Mouse (Mus musculus) embryo, embryonic 11 days (tissue): ENCODE data around the gene Arl3.

Experiments
- DNase-seq: peaks from one replicate; pipeline ENCODE4 v3.0.0-alpha.2; 2015

Gene Arl3

GRCm38 (mm10) chr19:46572951-46573937 lies at the start of gene Arl3, which contains the start of gene Sfxn2:
TSS of gene Arl3 (minus strand) at chr19:46573198.
TSS of gene Sfxn2 (plus strand) at chr19:46573365.
- peak; percentile 98 for DNase-seq

- DNase-seq: no peak
Measured at GRCm38 (mm10) chr19:46622659-46623193, 49.7 kb upstream of the Arl3 start.

GRCm38 (mm10) chr19:46621236-46622183 lies 48.5 kb upstream of the Arl3 start:
- DNase-seq: no peak

GRCm38 (mm10) chr19:46620016-46620808 lies 47.2 kb upstream of the Arl3 start:
- no peak for DNase-seq

GRCm38 (mm10) chr19:46619518-46619917 lies 46.5 kb upstream of the Arl3 start:
- no peak for DNase-seq

GRCm38 (mm10) chr19:46619001-46619400 lies 46.0 kb upstream of the Arl3 start:
- DNase-seq: peak; percentile 24

- no peak for DNase-seq
Measured at GRCm38 (mm10) chr19:46618322-46618721, 45.3 kb upstream of the Arl3 start.

- DNase-seq: no peak
Measured at GRCm38 (mm10) chr19:46617361-46617760, 44.4 kb upstream of the Arl3 start.

- DNase-seq: no peak
Measured at GRCm38 (mm10) chr19:46616378-46616777, 43.4 kb upstream of the Arl3 start.

GRCm38 (mm10) chr19:46608158-46608557 lies 35.2 kb upstream of the Arl3 start:
- DNase-seq: no peak

GRCm38 (mm10) chr19:46607424-46607823 lies 34.4 kb upstream of the Arl3 start:
- DNase-seq: peak; percentile 20

- no peak for DNase-seq
Measured at GRCm38 (mm10) chr19:46606718-46607117, 33.7 kb upstream of the Arl3 start.

- DNase-seq: no peak
Measured at GRCm38 (mm10) chr19:46602406-46602805, 29.4 kb upstream of the Arl3 start.

GRCm38 (mm10) chr19:46601491-46601890 lies 28.5 kb upstream of the Arl3 start:
- DNase-seq: no peak

- no peak for DNase-seq
Measured at GRCm38 (mm10) chr19:46600371-46600770, 27.4 kb upstream of the Arl3 start.

- peak; percentile 21 for DNase-seq
Measured at GRCm38 (mm10) chr19:46599375-46600256, 26.6 kb upstream of the Arl3 start.

GRCm38 (mm10) chr19:46598720-46599252 lies 25.8 kb upstream of the Arl3 start, which contains the start of gene Wbp1l:
TSS of gene Wbp1l (plus strand) at chr19:46599084.
- peak; percentile 98 for DNase-seq

- no peak for DNase-seq
Measured at GRCm38 (mm10) chr19:46598187-46598586, 25.2 kb upstream of the Arl3 start.

GRCm38 (mm10) chr19:46592751-46593439 lies 19.9 kb upstream of the Arl3 start:
- DNase-seq: no peak

GRCm38 (mm10) chr19:46591575-46591974 lies 18.6 kb upstream of the Arl3 start:
- no peak for DNase-seq
